Mouse (Mus musculus): ENCODE data around the gene Gm12184. TPM values are rescaled to one million over a fixed set of nuclear protein-coding genes. Genes with fewer than 3 reads are reported as not detected.
A peak's percentile ranks its signal among the peaks of the same experiment; 100 is the strongest.

Gm12184 gene
- total and polyA plus RNA-seq, 2 experiments from 2014 or later: 1.8 to 2.7 TPM

DNA sequence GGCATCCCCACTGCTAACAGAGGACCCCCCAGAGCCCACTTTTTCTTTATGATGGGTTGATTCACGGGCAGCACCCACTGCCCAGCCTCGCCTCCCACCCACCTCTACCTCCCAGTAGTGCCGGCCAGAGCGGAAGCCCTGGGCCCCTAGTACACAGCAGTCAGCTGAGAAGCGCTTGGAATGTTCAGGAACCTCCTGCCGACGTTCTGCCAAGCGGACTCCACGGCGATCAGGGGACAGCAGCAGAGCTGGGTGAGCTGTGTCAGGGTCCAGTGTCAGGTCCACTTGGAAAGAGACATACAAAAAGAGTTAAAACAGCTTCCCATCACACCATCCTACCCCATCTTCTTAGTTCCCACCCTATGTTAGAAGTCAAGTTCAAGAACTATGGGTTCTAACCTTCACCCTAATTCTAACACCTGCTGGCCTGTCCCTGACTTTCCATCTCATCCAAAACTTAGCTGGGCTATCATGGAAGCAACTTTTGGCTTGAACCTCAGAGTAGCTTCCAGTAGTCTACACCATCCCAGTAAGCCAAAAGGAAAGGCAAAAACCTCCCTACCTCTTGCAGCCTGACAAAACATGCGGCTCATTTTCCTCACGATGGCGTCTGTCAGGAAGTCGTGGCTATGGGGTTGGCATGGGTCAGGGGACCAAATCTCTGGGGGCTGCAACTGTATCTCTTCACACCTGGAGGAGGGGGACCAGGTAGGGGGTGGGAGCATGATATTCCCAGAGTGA, 18.7 kb downstream of the Gm12184 start:
- DNase-seq (ENCODE audit: low spot score): no peak
- Histone ChIP-seq H3K9ac (replicated peaks; ENCODE audit: low read depth, low read length) (no peak overlapping the region), H3K27ac (ENCODE audit: low read depth) (no peak overlapping the region), H3K36me3 (replicated peaks; ENCODE audit: control insufficient read depth, insufficient read depth, low read length) (peaks cover 94% of the 10 kb centered on the region), H3K9me3 (replicated peaks; ENCODE audit: control insufficient read depth, low read length) (no peaks in the 10 kb centered on the region), H3K4me1 (ENCODE audit: control insufficient read depth, insufficient read depth) (no peaks in the 10 kb centered on the region; the same call in 1 of the 2 replicates), H3K4me2 (ENCODE audit: low read depth, low read length) (no peak overlapping the region), H3K27me3 (ENCODE audit: control insufficient read depth, insufficient read depth, low read length) (no peaks in the 10 kb centered on the region), H3K4me3 (ENCODE audit: low read depth, low read length) (no peak overlapping the region)
- WGBS: 50% methylated on average over 14 of the region's 14 CpGs
- TF ChIP-seq EP300 (IDR thresholded peaks at IDR 0.05; ENCODE audit: low read depth) (no peak), CTCF (IDR thresholded peaks at IDR 0.05; ENCODE audit: low read depth) (no peak)
- ATAC-seq (ENCODE audit: insufficient read depth, low read depth): no peak

DNA sequence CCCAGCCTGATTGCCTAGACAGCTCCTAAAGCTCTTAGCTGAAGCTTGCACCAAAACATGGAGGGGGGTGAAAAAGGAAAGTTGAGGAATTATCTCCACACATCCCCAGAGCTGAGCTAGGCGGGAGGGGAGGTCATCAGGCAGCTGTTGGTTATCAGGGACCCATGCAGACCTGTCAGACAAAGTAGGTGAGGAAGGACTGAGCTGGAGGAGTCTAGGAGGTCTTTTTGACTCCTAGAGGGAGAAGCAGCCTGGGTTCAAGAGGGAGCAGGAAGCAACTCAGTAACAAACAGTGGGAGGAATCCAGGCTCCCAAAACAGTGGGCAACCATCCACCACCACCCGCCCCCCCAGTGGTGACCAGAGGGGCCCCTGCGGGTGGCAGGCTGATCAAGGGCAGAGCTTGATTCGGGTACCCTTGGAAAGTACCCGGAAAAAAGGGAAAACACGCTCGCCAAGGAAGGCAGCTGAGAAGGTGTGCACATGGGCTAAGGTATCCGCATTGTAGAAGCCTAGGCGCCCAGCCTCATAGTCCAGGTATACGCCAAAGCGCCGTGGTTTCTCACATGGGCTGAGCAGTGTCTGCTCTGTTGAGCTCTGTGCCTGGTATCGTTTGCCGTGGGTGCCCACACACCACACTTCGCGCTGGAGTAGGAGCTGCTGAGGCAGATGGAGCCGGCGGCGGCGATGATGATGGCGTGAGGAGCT, 19.4 kb downstream of the Gm12184 start:
- no peak for ATAC-seq (ENCODE audit: insufficient read depth, low read depth)
- WGBS: 67% methylated on average over 21 of the region's 21 CpGs
- H3K9me3 ChIP-seq (replicated peaks; ENCODE audit: control insufficient read depth, low read length): no peaks in the 10 kb centered on the region
- H3K4me2 ChIP-seq (ENCODE audit: low read depth, low read length): no peak overlapping the region
- H3K4me1 ChIP-seq (ENCODE audit: control insufficient read depth, insufficient read depth): peaks cover 2% of the 10 kb centered on the region
- H3K4me3 ChIP-seq (ENCODE audit: low read depth, low read length): no peak overlapping the region
- H3K27ac ChIP-seq (ENCODE audit: low read depth): no peak overlapping the region
- TF ChIP-seq EP300 (IDR thresholded peaks at IDR 0.05; ENCODE audit: low read depth) (no peak), CTCF (IDR thresholded peaks at IDR 0.05; ENCODE audit: low read depth) (no peak)
- no peak overlapping the region for H3K9ac ChIP-seq (replicated peaks; ENCODE audit: low read depth, low read length)
- DNase-seq (ENCODE audit: low spot score): no peak
- no peaks in the 10 kb centered on the region for H3K27me3 ChIP-seq (ENCODE audit: control insufficient read depth, insufficient read depth, low read length)
- peaks cover 95% of the 10 kb centered on the region for H3K36me3 ChIP-seq (replicated peaks; ENCODE audit: control insufficient read depth, insufficient read depth, low read length)

DNA sequence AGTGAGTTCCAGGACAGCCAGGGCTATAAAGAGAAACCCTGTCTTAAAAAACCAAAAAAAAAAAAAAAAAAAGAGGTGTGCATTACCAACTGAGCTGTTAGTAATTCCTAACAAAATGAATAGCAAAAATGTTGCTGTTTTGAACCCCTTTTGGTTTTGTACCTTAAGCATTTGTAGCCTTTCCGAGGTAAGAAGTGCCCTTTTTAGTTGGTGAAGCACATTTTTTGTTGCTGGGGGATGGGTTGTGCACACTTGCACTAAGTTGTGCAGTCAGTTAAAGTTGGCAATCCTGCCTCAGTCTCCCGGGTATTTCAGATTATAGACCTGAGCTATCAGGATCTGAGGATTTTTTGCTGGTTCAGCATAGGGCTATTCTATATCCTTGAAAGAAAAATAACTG, 21.5 kb downstream of the Gm12184 start:
- no peaks in the 10 kb centered on the region for H3K9me3 ChIP-seq (replicated peaks; ENCODE audit: control insufficient read depth, low read length)
- DNase-seq (ENCODE audit: low spot score) (no peak), ATAC-seq (ENCODE audit: insufficient read depth, low read depth) (no peak)
- H3K27me3 ChIP-seq (ENCODE audit: control insufficient read depth, insufficient read depth, low read length): no peaks in the 10 kb centered on the region
- H3K27ac ChIP-seq (ENCODE audit: low read depth): no peak overlapping the region
- TF ChIP-seq CTCF (IDR thresholded peaks at IDR 0.05; ENCODE audit: low read depth) (no peak), EP300 (IDR thresholded peaks at IDR 0.05; ENCODE audit: low read depth) (no peak)
- 71% methylated on average over 2 of the region's 2 CpGs for WGBS
- peaks cover 80% of the 10 kb centered on the region for H3K36me3 ChIP-seq (replicated peaks; ENCODE audit: control insufficient read depth, insufficient read depth, low read length)
- no peak overlapping the region for H3K4me2 ChIP-seq (ENCODE audit: low read depth, low read length)
- H3K9ac ChIP-seq (replicated peaks; ENCODE audit: low read depth, low read length): no peak overlapping the region
- H3K4me3 ChIP-seq (ENCODE audit: low read depth, low read length): no peak overlapping the region
- peaks cover 13% of the 10 kb centered on the region for H3K4me1 ChIP-seq (ENCODE audit: control insufficient read depth, insufficient read depth)

DNA sequence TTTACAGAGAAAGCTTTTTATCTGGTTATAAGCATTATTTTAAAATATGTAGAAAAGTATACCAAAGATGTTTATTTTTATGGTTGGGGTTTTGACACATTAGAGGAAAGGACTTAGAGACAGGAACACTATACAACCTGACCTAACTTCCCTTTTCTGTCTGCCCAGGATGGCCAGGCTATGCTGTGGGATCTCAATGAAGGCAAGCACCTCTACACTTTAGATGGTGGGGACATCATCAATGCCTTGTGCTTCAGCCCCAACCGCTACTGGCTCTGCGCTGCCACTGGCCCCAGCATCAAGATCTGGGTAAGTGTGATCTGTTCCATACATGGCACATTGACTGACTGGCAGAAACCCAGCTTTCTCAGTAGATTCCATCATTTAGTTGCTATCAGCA, 22.5 kb downstream of the Gm12184 start:
- WGBS: 94% methylated on average over 2 of the region's 2 CpGs
- TF ChIP-seq CTCF (IDR thresholded peaks at IDR 0.05; ENCODE audit: low read depth) (no peak), EP300 (IDR thresholded peaks at IDR 0.05; ENCODE audit: low read depth) (no peak)
- Histone ChIP-seq H3K36me3 (replicated peaks; ENCODE audit: control insufficient read depth, insufficient read depth, low read length) (peaks cover 74% of the 10 kb centered on the region), H3K4me2 (ENCODE audit: low read depth, low read length) (no peak overlapping the region), H3K27me3 (ENCODE audit: control insufficient read depth, insufficient read depth, low read length) (no peaks in the 10 kb centered on the region), H3K27ac (ENCODE audit: low read depth) (no peak overlapping the region), H3K4me3 (ENCODE audit: low read depth, low read length) (no peak overlapping the region), H3K9me3 (replicated peaks; ENCODE audit: control insufficient read depth, low read length) (no peaks in the 10 kb centered on the region), H3K9ac (replicated peaks; ENCODE audit: low read depth, low read length) (no peak overlapping the region), H3K4me1 (ENCODE audit: control insufficient read depth, insufficient read depth) (peaks cover 15% of the 10 kb centered on the region)
- ATAC-seq (ENCODE audit: insufficient read depth, low read depth) (no peak), DNase-seq (ENCODE audit: low spot score) (no peak)

DNA sequence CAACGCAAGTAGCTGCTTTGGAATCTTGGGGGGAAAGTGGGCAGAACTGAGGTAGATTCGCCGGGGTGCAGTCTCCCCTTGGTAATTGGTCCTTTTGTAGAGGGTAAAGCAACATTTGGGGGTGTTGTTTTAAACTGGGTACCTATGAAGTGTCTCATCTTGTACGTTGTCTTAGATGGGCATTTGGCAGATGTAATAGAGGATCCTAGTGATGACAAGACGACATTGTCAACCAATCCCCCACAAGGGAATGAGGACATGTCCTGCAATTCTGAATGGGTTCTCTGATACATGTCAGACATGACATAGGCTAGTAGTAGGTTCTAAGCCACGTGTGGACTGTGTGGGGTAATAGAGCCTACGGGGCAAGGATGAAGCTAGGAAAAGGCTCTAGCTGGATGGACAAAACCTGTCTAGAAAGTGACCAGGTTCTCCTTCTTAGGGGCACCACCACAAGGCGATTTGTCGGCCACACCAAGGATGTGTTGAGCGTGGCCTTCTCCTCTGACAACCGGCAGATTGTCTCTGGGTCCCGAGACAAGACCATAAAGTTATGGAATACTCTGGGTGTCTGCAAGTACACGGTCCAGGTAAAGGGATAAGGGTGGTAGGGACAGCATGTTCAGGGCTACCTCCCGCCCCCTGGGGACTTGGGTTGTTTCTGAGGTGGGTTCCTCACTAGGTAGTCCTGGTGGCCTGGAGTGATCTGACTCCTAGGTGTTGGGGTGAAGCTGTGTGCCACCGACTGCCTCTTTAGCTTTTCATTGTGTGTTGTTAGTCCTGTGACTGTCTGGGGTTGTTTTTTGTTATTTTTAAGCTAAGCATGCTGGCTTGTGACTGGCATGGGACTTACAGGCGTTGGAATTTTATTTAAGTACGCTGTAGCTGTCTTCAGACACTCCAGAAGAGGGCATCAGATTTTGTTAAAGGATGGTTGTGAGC, 24.4 kb downstream of the Gm12184 start:
- no peaks in the 10 kb centered on the region for H3K9me3 ChIP-seq (replicated peaks; ENCODE audit: control insufficient read depth, low read length)
- H3K4me2 ChIP-seq (ENCODE audit: low read depth, low read length): peak overlapping the region; percentile 83
- H3K4me1 ChIP-seq (ENCODE audit: control insufficient read depth, insufficient read depth): peaks cover 18% of the 10 kb centered on the region
- DNase-seq (ENCODE audit: low spot score) (no peak), ATAC-seq (ENCODE audit: insufficient read depth, low read depth) (no peak)
- H3K4me3 ChIP-seq (ENCODE audit: low read depth, low read length): peak overlapping the region; percentile 66
- TF ChIP-seq EP300 (IDR thresholded peaks at IDR 0.05; ENCODE audit: low read depth): no peak
- no peak for TF ChIP-seq CTCF (IDR thresholded peaks at IDR 0.05; ENCODE audit: low read depth)
- H3K36me3 ChIP-seq (replicated peaks; ENCODE audit: control insufficient read depth, insufficient read depth, low read length): peaks cover 55% of the 10 kb centered on the region
- no peak overlapping the region for H3K27ac ChIP-seq (ENCODE audit: low read depth)
- 53% methylated on average over 17 of the region's 17 CpGs for WGBS
- no peaks in the 10 kb centered on the region for H3K27me3 ChIP-seq (ENCODE audit: control insufficient read depth, insufficient read depth, low read length)
- peak overlapping the region; percentile 81 for H3K9ac ChIP-seq (replicated peaks; ENCODE audit: low read depth, low read length)

Data from heart, postnatal 0 days (tissue).